Mouse (Mus musculus): ENCODE measurements around the gene Ifi27l2b.
"Not testable (repeated sequence)": the region's sequence is repeated elsewhere in the genome, so short reads cannot be mapped to it uniquely, and the experiment has no call there.

DNA sequence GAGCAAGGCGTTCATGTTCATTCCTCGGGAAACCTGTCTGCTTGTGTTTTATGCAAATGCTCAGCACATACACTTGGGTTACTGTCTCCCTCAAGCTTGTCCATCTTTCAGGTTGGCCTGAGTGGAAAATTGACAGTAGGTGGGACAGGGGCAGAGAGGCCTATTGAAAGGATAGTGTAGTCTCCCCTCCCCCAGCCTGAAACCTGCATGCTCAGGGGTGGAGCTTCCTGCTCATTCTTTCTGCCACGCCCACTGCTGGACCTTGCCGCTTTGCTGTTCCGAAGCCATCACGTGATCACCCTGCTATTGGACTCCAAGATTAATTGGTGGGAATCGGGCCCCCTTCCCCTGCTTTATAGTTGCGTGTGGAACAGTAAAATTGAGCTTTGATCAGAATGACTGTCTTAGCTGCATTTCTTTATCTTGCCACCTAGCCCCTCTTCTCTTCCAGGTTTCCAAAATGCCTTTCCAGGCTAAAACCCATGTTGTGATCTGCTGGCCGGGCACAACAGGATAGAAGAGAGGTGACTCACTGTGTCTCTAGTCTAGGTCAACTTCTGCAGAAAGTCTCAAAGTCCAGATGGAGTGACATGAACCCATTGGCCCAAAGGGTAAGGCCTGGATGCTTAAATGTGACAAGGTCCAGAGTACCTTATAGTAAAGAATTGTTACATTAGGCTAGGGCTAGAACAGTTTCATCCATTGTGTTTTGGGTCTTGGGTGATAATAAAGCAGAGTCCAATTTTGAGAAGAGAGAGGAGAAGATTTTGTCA lies 27.4 kb upstream of the Ifi27l2b start:
- not testable (repeated sequence) for TF ChIP-seq POLR2A (IDR thresholded peaks at IDR 0.05; ENCODE audit: control insufficient read depth, extremely low read depth, insufficient read depth, low read length, poor library complexity); CTCF (IDR thresholded peaks at IDR 0.05; ENCODE audit: borderline replicate concordance, control insufficient read depth, extremely low read depth, insufficient read depth, low read length, poor library complexity)

All from thymus, adult 2 months (tissue).